Mouse (Mus musculus) lung, postnatal 10 days (tissue): ENCODE measurements at regions not wholly inside any gene's neighbourhood (a gene's known extent, or its start where the extent isn't known, plus 50 kb on each side); places are given as distances from the start of the nearest gene placed in this dataset.

Experiments
- DNase-seq: peaks from one replicate; pipeline ENCODE4 v3.0.0; 2021

GRCm38 (mm10) chr3:102574320-102574719, 104.6 kb downstream of the Ngf start:
- no peak for DNase-seq

DNA sequence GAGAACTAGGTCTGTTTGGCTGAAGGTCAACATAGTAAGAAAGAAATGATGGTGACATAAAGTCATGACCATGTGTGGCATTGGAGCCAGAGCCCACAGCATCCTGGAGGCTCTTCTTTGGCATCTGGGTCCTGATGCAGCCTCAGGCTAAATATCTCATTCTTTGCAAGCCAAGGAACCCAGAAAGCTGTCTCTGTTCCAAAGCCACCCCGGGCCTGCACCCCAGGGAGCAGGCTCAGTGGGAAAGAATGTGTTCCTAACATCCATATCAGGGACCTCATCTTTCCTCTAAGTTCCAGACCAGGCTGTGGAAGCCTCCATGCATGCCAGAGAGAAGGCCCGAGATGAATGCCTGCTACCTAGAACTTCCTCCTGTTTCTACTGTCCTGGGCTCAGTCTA, 107.2 kb downstream of the Ngf start:
- no peak for DNase-seq

DNA sequence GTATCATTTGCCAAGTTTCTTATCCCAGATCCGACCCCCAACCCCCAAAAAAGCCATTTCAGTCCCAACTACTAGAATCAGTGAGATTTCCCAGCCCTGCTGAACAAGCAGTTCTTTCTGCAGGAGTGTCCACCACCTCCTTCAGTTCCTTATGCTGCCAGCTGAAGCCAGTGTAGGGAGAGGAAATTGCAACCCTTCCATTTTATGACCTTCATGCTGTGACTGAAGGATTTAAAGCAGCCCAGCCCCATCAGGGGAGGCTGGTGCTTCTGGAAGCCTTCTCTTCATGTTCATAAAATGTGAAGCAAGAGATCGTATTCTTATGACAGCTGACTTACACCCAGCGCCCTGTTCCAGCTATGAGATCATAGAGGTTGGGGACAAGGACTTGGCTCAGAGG, 112.1 kb downstream of the Ngf start:
- DNase-seq: no peak

- DNase-seq: no peak
Measured at GRCm38 (mm10) chr3:102585136-102585535, 115.4 kb downstream of the Ngf start.

GRCm38 (mm10) chr3:102586221-102586620, 116.5 kb downstream of the Ngf start:
- DNase-seq: no peak

DNA sequence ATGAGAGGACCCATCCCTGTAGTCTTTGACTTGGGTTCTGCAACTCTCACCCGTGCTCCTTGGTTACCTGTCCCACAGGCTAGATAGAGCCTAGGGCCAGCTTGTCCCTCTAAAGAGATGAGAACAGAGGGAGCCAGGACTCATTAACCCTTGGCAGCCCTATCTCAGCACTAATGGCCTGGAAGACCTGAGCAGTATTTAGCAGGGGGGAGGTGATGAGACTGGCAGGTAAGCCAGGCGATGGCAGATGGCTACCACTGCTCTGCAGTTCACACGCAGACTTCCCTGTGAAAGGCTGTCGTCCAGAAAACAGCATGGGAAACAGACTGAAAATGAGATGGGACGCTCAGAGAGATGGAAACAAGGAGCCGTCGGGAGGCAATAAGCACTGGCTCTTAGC, 122.3 kb downstream of the Ngf start:
- no peak for DNase-seq

- no peak for DNase-seq
Measured at GRCm38 (mm10) chr3:102596944-102597551, 127.3 kb downstream of the Ngf start.

DNA sequence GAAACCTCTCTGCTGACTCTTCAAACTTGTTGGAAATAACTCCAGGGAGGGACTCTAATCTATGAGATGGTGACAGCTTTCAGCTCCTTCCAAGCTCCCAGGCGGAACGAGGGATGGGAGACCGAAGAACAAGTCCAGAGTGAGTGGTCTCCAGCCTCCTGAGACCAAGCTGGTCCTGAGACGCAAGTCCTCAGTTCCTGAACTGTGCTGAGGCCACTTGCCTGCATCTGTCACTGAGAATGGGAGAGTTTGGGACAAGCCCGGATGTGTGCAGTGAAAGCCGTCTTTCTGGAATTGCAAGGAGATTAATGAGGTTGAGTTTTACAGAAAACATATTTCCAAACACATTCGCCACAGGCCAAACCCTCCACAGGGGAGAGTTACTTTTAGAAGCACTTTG, 129.3 kb downstream of the Ngf start:
- DNase-seq: no peak

- no peak for DNase-seq
Measured at GRCm38 (mm10) chr3:102602766-102603165, 131.6 kb upstream of the Tspan2 start.

GRCm38 (mm10) chr3:102605284-102605683, 129.0 kb upstream of the Tspan2 start:
- DNase-seq: no peak

- DNase-seq: no peak
Measured at GRCm38 (mm10) chr3:102610970-102611369, 123.4 kb upstream of the Tspan2 start.

GRCm38 (mm10) chr3:102611398-102612366, 122.6 kb upstream of the Tspan2 start:
- no peak for DNase-seq

- no peak for DNase-seq
Measured at GRCm38 (mm10) chr3:102619666-102620377, 114.5 kb upstream of the Tspan2 start.

DNA sequence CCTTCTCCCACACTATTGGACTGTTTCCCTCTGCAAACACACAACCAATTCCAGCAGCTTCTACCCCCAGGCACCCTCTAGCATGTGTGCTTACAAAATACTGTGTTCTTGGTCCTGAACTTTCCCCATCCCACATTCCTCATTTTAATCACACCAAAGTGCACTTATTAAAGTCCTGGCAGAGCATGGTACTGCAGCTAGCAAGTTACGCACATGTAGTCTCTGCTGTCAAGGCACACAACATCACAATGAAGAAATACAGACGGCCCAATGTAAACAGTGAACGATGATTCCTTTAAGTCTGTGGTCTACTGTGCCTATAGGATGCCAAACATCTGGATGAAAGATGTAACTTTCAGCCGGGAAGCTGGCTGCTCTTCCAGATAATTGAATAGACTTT, 98.3 kb upstream of the Tspan2 start:
- no peak for DNase-seq

- DNase-seq: peak; percentile 10
Measured at GRCm38 (mm10) chr3:102636674-102637073, 97.7 kb upstream of the Tspan2 start.

DNA sequence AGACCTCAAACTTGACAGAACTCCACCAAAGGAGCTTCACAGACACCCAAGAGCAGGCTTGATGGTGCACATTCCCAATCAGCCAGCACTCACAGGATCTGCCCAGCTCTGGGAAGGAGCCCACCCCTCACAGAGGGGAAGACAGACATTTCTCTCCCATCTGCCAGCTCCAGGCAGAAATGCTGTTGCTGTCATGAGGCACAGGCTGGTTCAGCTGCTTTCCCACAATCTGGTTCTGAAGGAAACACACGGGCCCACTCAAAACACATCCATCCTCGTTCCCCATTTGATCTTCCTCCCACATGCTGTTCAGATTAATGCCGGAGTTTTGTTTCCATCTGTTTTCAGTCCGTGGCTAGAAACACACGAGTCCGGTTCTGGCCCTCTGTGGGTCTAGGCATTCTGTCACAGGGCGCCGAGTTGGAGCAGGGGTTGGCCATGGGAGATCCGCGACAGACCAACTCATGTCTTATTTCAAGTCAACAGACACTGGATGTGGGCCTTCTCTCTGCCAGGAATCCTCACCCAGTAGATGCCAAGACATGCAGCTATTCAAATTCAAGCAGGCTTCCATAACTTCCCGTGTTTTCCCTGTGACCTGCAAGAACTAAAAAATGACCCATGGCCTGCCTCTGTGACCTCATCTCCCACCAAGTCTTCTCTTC, 89.9 kb upstream of the Tspan2 start:
- no peak for DNase-seq

- no peak for DNase-seq
Measured at GRCm38 (mm10) chr3:102648450-102648849, 85.9 kb upstream of the Tspan2 start.

GRCm38 (mm10) chr3:102654962-102655361, 79.4 kb upstream of the Tspan2 start:
- DNase-seq: no peak

DNA sequence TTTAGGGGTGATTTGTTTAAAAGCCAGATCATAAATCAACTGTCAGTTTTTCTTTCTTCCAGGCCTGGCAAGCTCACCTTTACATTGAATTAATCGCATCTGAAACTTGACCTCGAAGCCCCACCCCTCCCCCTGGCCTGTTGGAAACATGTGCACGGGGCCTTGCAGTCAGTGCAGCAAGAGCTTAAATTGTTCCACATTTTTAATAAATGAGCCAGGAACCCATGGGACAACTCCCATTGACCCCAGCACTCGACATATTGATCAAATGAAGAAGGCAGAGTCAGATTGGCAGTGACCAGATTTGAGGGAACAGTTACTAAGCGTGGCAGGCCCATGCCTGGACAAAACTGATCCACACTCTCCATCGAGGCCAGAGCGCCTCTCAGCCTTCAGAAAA, 77.2 kb upstream of the Tspan2 start:
- no peak for DNase-seq

DNA sequence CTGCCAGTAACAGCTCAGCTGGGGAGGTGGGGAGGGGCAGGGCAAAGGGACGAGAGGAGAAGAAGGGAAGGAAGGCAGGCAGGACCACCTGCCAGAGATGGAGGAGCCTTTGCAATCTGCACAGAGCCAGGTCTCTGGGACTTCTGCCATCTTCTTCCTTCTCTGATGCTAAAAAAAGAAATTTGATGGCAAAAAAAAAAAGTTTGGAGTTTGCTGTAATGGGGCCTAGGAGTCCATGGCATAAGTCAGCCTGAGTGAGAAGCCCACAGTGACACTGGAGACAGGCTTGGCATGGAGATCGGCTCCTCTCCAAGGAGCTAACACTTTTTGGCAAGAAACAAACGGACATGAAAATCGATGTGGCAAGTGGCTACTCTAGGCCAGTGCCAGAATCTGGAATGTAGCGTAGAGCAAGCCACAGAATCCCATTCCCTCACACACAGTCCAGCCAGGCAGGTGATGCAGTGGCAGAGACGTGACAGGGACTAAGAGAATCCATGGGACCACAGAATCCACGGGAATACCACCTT, 76.7 kb upstream of the Tspan2 start:
- DNase-seq: no peak

- no peak for DNase-seq
Measured at GRCm38 (mm10) chr3:102659352-102659751, 75.0 kb upstream of the Tspan2 start.

DNA sequence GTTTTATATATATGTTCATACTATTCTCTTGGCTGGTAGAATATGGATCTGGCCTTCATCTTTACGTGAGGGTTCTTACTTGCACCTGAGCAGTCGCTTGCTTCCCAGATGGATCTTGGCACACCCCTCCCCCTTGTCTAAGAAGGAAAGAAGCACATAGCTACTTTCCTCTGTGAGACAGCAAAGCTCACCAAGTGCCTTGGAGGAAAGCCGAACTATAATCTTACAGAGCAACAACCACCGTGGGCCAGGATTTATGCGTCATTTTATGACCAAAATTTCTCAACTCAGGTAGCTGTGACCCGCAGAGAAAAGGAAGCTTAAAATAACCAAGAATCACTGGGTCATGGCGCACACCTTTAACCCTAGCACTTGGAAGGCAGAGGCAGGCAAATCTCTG, 73.0 kb upstream of the Tspan2 start:
- DNase-seq: no peak

GRCm38 (mm10) chr3:102663711-102664110, 70.6 kb upstream of the Tspan2 start:
- no peak for DNase-seq
